Mouse (Mus musculus): ENCODE measurements around the gene Slc27a4.

Slc27a4 gene

DNA sequence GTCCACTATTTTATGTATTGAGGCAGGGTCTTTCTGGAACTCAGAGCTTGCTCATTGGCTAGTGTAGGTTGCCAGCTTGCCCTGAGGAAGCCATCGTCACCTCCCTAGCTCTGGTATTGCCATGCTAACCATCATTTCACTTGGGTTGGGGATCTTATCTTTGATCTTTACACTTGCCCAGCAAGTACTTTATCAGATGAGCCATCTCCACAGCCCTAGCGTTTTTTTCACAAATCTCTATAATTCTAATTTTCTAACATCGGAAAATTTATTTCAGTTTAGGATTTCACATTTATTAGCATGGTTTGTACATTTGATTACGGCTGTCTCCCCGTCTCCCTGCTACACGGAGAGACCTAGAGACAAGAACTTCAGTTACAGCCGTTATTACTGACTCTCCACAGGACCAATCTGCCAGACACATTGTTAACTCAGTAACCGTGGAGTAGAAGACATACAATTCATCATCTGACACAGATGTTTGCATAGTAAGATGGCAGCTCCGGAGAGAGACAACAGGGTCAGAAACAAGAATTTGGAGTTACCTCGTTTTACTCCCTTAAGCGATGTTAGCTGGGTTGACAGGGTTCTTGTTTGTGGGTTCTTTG lies 24.0 kb downstream of the Slc27a4 start:
- DNase-seq: no peak

- peak; percentile 91 for DNase-seq
Measured at GRCm38 (mm10) chr2:29826926-29827708, 24.7 kb downstream of the Slc27a4 start.

- DNase-seq: no peak
Measured at GRCm38 (mm10) chr2:29827709-29828024, 25.2 kb downstream of the Slc27a4 start.

GRCm38 (mm10) chr2:29831106-29831505 lies 28.7 kb downstream of the Slc27a4 start:
- no peak for DNase-seq

GRCm38 (mm10) chr2:29833796-29834195 lies 31.4 kb downstream of the Slc27a4 start:
- no peak for DNase-seq

- DNase-seq: no peak
Measured at GRCm38 (mm10) chr2:29835391-29835899, 33.0 kb downstream of the Slc27a4 start.

DNA sequence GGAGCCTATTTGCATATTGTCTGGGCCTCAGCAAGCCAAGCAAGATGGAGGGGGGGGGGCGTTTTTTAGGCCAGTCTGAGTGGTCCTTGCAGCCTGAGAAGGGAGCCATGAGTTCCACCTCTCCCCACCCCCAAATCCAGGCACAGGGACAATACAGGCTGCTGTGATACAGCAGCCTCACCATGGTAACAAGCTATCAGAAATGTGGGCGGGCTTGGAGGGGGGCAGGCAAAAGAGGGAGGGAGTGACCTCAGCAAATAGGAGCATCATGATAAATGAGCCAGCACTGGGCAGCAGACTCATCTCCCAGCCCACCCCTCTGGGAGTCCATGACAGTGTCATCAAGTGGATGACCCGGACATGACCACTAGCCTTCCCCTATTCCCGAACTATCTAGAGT lies 37.0 kb downstream of the Slc27a4 start:
- DNase-seq: no peak

- no peak for DNase-seq
Measured at GRCm38 (mm10) chr2:29843231-29844105, 41.0 kb downstream of the Slc27a4 start.

- no peak for DNase-seq
Measured at GRCm38 (mm10) chr2:29844115-29844514, 41.7 kb downstream of the Slc27a4 start.

DNA sequence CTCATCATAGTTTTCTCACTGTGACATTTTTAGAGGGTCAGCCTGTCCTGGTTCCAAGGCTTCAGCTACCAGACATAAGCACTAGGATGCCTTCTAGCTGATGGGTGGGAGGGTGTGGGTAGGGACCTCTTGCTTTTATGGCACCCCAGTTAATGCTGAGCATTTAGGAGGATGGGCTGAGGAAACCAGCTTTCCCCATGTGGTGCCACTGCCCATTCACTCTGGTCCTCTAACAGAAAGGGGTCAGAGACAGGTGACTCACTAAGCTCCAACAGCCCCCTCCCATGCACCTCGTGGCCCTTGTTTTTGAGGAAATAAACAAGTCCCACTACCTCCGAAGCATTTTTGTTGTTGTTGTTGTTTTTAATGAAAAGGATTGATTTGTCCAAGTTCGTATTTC lies 42.2 kb downstream of the Slc27a4 start:
- no peak for DNase-seq

DNA sequence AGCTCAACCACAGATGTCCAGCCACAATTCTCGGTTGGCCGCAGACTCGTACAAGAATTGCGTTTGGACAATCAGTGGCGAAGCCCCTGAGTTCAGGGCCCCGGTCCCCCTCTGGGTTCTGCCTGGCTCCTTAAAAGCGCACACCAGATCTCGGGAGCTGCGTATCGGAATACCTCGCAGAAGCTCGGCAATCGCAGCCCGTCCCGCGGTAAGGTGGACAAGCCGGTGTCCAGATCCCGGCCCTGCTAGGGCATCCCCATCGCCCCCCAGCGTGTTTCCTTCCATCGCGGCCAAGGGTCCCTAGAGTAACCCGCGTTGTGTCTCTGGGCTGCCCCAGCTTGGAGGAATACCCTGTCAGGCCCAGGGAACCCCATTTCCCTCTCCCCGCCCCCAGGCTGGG lies 43.2 kb downstream of the Slc27a4 start:
- no peak for DNase-seq

DNA sequence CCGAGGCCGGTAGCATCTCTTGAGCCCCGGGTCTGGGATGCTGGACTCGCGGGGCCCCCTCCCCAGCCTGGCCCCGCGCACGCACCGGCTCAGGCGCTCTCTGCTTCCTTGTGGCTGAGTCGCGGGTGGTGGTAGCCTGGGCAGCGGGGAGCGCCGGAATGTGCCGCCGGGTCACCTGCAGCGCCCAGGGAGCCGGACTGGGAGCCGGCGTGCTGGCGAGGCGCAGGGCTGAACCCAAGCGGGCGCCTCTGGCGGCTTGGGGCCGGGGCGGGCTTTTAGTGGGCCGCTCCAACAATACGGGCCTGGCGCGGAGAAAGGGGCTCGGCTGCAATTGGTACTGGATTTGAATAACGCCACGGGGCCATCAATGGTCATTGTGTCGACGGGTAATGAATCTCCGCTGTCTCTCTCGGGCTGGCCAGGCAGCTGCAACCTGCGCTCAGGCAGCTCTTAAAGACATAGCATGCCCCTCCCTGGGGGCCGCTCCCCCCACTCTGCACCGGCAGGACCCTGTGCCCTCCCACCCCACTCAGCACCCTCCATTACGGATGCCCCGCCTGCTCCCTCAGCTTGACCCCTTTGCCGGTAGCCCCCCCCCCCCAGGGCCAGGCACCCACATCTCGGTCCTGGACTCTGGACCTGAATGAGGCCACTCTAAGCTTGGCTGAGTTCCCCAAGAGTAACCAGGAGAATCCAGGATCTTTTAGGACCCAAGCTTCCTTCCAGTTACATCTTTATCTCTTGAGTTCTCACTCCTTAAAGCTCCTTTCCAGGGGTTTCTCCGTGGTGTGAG lies 43.8 kb downstream of the Slc27a4 start:
- no peak for DNase-seq

- no peak for DNase-seq
Measured at GRCm38 (mm10) chr2:29846911-29847310, 44.5 kb downstream of the Slc27a4 start.

GRCm38 (mm10) chr2:29849041-29849440 lies 46.6 kb downstream of the Slc27a4 start:
- DNase-seq: peak; percentile 25

DNA sequence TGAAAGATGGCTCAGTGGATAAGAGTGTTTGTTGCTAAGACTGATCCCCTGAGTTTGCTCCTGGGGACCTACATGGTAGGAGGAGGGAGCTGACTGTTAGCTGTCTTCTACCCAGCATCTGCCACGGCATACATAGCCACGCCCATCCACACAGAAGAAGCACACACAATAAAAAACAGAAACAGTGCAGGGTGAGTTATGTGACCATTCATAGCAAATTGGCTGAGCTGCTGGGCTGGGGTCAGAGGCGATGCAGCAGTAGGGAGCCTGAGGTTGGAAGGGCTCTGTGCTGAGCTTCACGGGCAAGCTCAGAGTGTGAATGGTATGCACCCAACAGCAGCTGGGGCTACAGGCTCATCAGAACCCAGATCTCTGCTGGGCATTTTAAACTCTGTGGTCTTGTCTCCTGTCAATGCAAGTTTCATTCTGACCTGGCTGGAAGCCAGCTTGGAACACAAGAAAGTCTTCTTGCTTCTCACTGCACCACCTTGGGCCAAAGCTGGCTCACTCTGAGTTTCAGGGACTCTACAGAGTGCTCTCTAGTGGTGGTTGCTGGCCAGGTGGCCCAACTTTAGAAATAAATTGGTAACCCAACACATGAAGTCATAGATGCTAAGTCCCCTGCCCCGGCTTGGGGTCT lies 47.5 kb downstream of the Slc27a4 start:
- DNase-seq: peak; percentile 37

GRCm38 (mm10) chr2:29852957-29853485 lies 50.6 kb downstream of the Slc27a4 start:
- no peak for DNase-seq

DNA sequence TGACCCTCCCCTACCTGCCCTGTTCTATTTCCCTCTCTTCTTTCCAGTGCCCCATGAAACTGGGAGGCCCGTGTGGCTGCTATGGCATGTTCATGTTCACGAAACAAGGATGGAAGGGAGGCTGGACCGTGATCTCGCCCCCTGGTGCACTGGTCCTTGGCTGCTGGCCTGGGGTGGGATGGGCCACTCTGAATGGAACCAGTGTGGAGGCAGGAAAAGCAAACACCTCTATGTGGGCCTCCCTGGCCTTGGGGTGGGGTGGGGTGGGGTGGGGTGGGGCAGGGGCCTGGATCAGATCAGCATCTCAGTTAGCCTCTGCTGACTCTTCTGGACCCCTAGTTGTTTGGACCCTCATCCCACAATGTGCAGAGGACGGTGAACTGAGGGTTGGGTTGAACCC lies 51.3 kb downstream of the Slc27a4 start:
- no peak for DNase-seq

DNA sequence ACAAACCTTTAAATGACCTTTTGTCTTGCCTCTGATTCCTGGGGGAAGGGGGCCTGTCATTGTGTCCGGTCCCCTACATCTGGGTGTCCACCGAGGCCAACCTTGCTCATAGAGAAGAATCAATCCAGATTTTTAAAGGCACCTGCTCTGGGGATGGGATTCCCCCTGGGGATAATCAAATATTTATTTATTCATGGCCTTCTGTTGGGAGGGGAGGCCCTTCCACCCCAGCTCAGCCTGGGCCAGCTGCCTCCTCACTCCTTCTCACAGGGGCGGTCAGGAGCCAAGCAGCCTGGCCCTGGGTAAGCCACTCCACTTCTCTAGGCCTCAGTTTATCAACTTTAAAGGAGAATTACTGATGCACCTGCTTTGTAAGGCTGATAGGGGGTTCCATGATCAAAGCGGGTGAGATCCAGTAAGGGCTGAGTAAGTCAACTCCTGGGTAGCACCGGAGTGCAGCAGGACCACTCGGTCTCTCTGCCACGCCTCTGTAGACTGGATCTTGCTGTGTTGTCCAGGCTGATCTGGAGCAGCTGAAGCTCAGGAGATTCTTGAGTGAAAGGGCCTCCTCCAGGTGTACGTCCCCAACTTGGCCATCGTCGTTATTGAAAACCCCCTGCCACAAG lies 53.3 kb downstream of the Slc27a4 start:
- DNase-seq: no peak

- no peak for DNase-seq
Measured at GRCm38 (mm10) chr2:29856451-29857260, 54.2 kb downstream of the Slc27a4 start.

DNA sequence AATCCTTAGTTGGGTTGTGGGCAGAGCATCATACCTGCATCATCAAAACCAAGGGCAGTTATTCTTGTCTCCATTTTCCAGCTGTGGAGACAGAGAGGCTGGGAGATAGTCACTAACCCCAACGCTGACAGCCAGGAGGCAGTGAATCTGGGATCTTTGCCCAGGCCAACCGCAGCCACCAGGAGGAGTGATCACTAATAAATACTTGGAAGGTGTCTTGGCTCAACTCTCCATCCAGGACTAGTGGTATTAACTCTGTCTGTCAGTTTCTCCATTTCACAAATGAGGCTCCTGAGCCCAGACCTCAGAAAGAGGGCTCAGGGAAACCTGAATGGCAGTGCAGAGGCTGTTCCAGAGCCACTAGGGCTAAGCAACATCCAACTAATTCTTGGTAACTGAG lies 54.9 kb downstream of the Slc27a4 start:
- DNase-seq: no peak

GRCm38 (mm10) chr2:29857967-29858366 lies 55.5 kb downstream of the Slc27a4 start:
- DNase-seq: no peak

All from thymus, postnatal 4 days (tissue).